Mouse (Mus musculus) thymus, adult 2 months (tissue): ENCODE data around the gene Acsl3.

Source experiments
- CTCF ChIP-seq: fragments of 200-500 bp; IDR thresholded peaks from 2 replicates; pipeline ENCODE4 v1.5.1; 2012; ENCODE audit warnings: mild to moderate bottlenecking, control low read depth, low read length, moderate library complexity, borderline replicate concordance; ENCODE audit not compliant: control insufficient read depth, poor library complexity, insufficient read depth; ENCODE audit errors: extremely low read depth
- POLR2A ChIP-seq: fragments of 200-500 bp; IDR thresholded peaks from 2 replicates; pipeline ENCODE4 v1.6.1; 2012; ENCODE audit warnings: mild to moderate bottlenecking, low read length, control low read depth, moderate library complexity; ENCODE audit not compliant: control insufficient read depth, poor library complexity, insufficient read depth; ENCODE audit errors: extremely low read depth

- TF ChIP-seq POLR2A (no peak), CTCF (no peak)
Measured at GRCm38 (mm10) chr1:78609134-78609907, 48.3 kb upstream of the Acsl3 start.
